Mouse (Mus musculus) bone marrow macrophage, adult 2 months (primary cell): ENCODE results near the gene Psmc1.

Experiments
- CTCF ChIP-seq: IDR thresholded peaks from 2 replicates; pipeline ENCODE4 v1.5.1; 2012; ENCODE audit warnings: low read depth, mild to moderate bottlenecking, low read length, moderate library complexity
- POLR2A ChIP-seq: IDR thresholded peaks from 2 replicates; pipeline ENCODE4 v1.6.1; 2012; ENCODE audit warnings: mild to moderate bottlenecking, low read depth, low read length, borderline replicate concordance

DNA sequence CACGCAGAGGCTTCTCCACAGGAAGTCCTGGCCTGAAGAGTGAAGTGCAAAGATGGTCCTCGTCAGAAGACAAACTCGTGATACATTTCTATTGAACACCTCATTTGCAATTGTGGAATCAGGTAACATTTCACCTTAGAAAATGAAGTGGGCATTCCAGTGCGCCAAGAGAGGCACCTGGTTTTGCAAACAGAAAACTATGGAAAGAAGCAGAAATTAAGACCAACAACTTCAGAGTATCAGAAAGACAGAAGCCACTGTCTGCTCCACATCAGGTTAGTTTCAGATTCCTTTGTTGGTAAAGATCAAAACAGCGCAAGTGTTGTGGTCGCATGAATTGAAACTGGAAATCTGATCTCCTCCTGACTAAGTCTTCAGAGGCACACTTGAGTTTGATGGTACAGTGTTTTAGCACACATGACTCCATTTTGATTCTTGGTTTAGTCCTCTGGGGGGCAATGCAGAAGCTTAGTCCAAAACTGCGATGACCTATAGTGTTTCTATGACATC, 55.1 kb downstream of the Psmc1 start:
- no peak for TF ChIP-seq POLR2A
- no peak for TF ChIP-seq CTCF
